Mouse (Mus musculus): ENCODE data around the gene Hoxd3. TPM values are rescaled to one million over a fixed set of nuclear protein-coding genes. Genes with fewer than 3 reads are reported as not detected.

The Hoxd3 gene
- polyA plus RNA-seq, 1 experiment from 2014 or later, result 1.5 TPM

- H3K4me3 ChIP-seq (replicated peaks), result peak overlapping the region; percentile 58
These were observed 23.8 kb upstream of the Hoxd3 start for GRCm38 (mm10) chr2:74687698-74688555.

DNA sequence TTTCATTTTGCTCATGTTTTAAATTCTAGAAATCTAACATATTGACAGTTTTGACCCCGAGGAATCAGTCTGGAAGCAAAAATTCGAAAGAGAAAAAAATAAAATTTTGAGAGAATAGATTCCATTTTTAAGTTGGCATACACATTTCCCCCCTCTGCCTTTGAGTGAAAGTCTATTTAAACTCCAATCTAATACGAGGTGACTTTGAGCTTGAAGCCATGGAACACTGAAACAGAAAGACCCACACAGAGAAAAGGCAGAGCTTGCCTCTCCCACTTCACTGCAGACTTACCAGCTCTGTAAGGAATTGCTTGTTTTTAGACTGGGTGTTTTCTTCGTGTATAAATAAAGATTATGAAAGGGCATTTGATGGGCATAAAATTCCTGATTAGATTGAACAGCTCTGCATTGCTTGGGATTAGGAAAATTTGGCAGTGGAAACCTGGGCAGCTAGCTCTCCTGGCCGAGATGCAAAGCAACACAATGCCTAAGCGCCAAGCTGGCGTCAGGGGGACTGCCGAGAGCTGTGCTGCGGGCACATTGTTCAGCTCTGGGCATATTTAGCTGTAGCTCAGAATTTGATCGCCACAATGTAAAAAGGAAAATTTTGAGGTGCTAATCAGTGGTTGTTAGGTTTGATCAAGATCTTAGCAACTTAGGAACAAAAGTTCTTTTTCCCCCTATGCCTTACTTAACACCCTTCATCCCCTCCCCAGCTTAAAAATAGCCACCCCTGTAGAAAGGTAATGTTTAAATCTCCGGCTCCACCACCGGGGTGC, 22.7 kb upstream of the Hoxd3 start:
- no peak for ATAC-seq (ENCODE audit: insufficient number of reproducible peaks, insufficient read depth, low FRiP score, low TSS enrichment, low read depth)
- WGBS, result 3% methylated on average over 12 of the region's 12 CpGs
- peaks cover 39% of the 10 kb centered on the region for H3K4me1 ChIP-seq (replicated peaks)
- H3K9me3 ChIP-seq, result no peaks in the 10 kb centered on the region
- peak overlapping the region; percentile 92 for H3K4me2 ChIP-seq
- H3K27me3 ChIP-seq, result peaks cover 40% of the 10 kb centered on the region; the same call in 1 of the 2 replicates
- peak overlapping the region; percentile 96 for H3K9ac ChIP-seq (replicated peaks)
- H3K4me3 ChIP-seq (replicated peaks), result peak overlapping the region; percentile 58
- H3K27ac ChIP-seq, result peak overlapping the region; percentile 92
- H3K36me3 ChIP-seq, result peaks cover 23% of the 10 kb centered on the region; the same call in 1 of the 2 replicates

More at GRCm38 (mm10) chr2:74687698-74688555, 23.8 kb upstream of the Hoxd3 start:
- no peak for ATAC-seq (ENCODE audit: insufficient number of reproducible peaks, insufficient read depth, low FRiP score, low TSS enrichment, low read depth)
- Histone ChIP-seq H3K27ac (peak overlapping the region; percentile 92), H3K9me3 (no peaks in the 10 kb centered on the region), H3K4me2 (peak overlapping the region; percentile 92), H3K9ac (replicated peaks) (peak overlapping the region; percentile 96), H3K4me1 (replicated peaks) (peaks cover 39% of the 10 kb centered on the region), H3K27me3 (peaks cover 45% of the 10 kb centered on the region), H3K36me3 (peaks cover 21% of the 10 kb centered on the region; the same call in 1 of the 2 replicates)
- 2% methylated on average over 31 of the region's 31 CpGs for WGBS

GRCm38 (mm10) chr2:74689574-74690337, 22.0 kb upstream of the Hoxd3 start:
- H3K9me3 ChIP-seq, result no peaks in the 10 kb centered on the region
- H3K4me3 ChIP-seq (replicated peaks), result peak overlapping the region; percentile 58
- no peak for ATAC-seq (ENCODE audit: insufficient number of reproducible peaks, insufficient read depth, low FRiP score, low TSS enrichment, low read depth)
- H3K27ac ChIP-seq, result peak overlapping the region; percentile 92
- 1% methylated on average over 24 of the region's 24 CpGs for WGBS
- H3K9ac ChIP-seq (replicated peaks), result peak overlapping the region; percentile 96
- peaks cover 39% of the 10 kb centered on the region; the same call in 1 of the 2 replicates for H3K27me3 ChIP-seq
- H3K36me3 ChIP-seq, result peaks cover 21% of the 10 kb centered on the region; the same call in 1 of the 2 replicates
- H3K4me1 ChIP-seq (replicated peaks), result peaks cover 39% of the 10 kb centered on the region
- peak overlapping the region; percentile 92 for H3K4me2 ChIP-seq

- Histone ChIP-seq H3K9me3 (no peaks in the 10 kb centered on the region), H3K4me2 (peak overlapping the region; percentile 92), H3K4me3 (replicated peaks) (peak overlapping the region; percentile 66), H3K9ac (replicated peaks) (peak overlapping the region; percentile 96), H3K27ac (peak overlapping the region; percentile 92), H3K27me3 (peaks cover 41% of the 10 kb centered on the region), H3K4me1 (replicated peaks) (peaks cover 45% of the 10 kb centered on the region), H3K36me3 (peaks cover 26% of the 10 kb centered on the region)
- WGBS, result 5% methylated on average over 8 of the region's 8 CpGs
- ATAC-seq (ENCODE audit: insufficient number of reproducible peaks, insufficient read depth, low FRiP score, low TSS enrichment, low read depth), result no peak
These were observed 21.4 kb upstream of the Hoxd3 start for GRCm38 (mm10) chr2:74690338-74690716.

- Histone ChIP-seq H3K9me3 (no peaks in the 10 kb centered on the region), H3K4me2 (peak within 1 kb of the TSS; percentile 92), H3K27ac (peak within 1 kb of the TSS; percentile 96), H3K4me3 (replicated peaks) (peak within 1 kb of the TSS; percentile 66), H3K36me3 (peaks cover 32% of the 10 kb centered on the region), H3K9ac (replicated peaks) (peak within 1 kb of the TSS; percentile 93), H3K27me3 (peaks cover 50% of the 10 kb centered on the region), H3K4me1 (replicated peaks) (peaks cover 54% of the 10 kb centered on the region)
- WGBS, result under 1% methylated on average over 56 of the region's 56 CpGs
- peak; percentile 74 for ATAC-seq (ENCODE audit: insufficient number of reproducible peaks, insufficient read depth, low FRiP score, low TSS enrichment, low read depth)
These were observed 20.4 kb upstream of the Hoxd3 start, which contains the start of gene Hoxd10 for GRCm38 (mm10) chr2:74691022-74691951. Gene Hoxd10, plus strand, starts transcription at chr2:74691924.

- peak overlapping the region; percentile 96 for H3K27ac ChIP-seq
- H3K9ac ChIP-seq (replicated peaks), result peak overlapping the region; percentile 93
- H3K4me2 ChIP-seq, result peak overlapping the region; percentile 92
- no peaks in the 10 kb centered on the region for H3K9me3 ChIP-seq
- peaks cover 58% of the 10 kb centered on the region for H3K4me1 ChIP-seq (replicated peaks)
- ATAC-seq (ENCODE audit: insufficient number of reproducible peaks, insufficient read depth, low FRiP score, low TSS enrichment, low read depth), result no peak
- H3K36me3 ChIP-seq, result peaks cover 31% of the 10 kb centered on the region
- whole genome bisulfite sequencing, result 2% methylated on average over 35 of the region's 35 CpGs
- peak overlapping the region; percentile 66 for H3K4me3 ChIP-seq (replicated peaks)
- peaks cover 57% of the 10 kb centered on the region for H3K27me3 ChIP-seq
These were observed 19.5 kb upstream of the Hoxd3 start for GRCm38 (mm10) chr2:74691995-74692807.

GRCm38 (mm10) chr2:74692808-74693431, 18.8 kb upstream of the Hoxd3 start:
- H3K9ac ChIP-seq (replicated peaks), result peak overlapping the region; percentile 93
- peaks cover 60% of the 10 kb centered on the region for H3K4me1 ChIP-seq (replicated peaks)
- no peaks in the 10 kb centered on the region for H3K9me3 ChIP-seq
- 2% methylated on average over 20 of the region's 20 CpGs for WGBS
- peaks cover 53% of the 10 kb centered on the region for H3K27me3 ChIP-seq
- H3K4me2 ChIP-seq, result peak overlapping the region; percentile 92
- peak overlapping the region; percentile 96 for H3K27ac ChIP-seq
- ATAC-seq (ENCODE audit: insufficient number of reproducible peaks, insufficient read depth, low FRiP score, low TSS enrichment, low read depth), result no peak
- peak overlapping the region; percentile 66 for H3K4me3 ChIP-seq (replicated peaks)
- peaks cover 24% of the 10 kb centered on the region for H3K36me3 ChIP-seq

GRCm38 (mm10) chr2:74693432-74693827, 18.3 kb upstream of the Hoxd3 start:
- H3K27ac ChIP-seq, result peak overlapping the region; percentile 96
- H3K27me3 ChIP-seq, result peaks cover 51% of the 10 kb centered on the region
- H3K4me3 ChIP-seq (replicated peaks), result peak overlapping the region; percentile 66
- peak overlapping the region; percentile 92 for H3K4me2 ChIP-seq
- ATAC-seq (ENCODE audit: insufficient number of reproducible peaks, insufficient read depth, low FRiP score, low TSS enrichment, low read depth), result no peak
- H3K4me1 ChIP-seq (replicated peaks), result peaks cover 63% of the 10 kb centered on the region
- peaks cover 22% of the 10 kb centered on the region for H3K36me3 ChIP-seq
- 8% methylated on average over 4 of the region's 4 CpGs for WGBS
- no peaks in the 10 kb centered on the region for H3K9me3 ChIP-seq
- H3K9ac ChIP-seq (replicated peaks), result peak overlapping the region; percentile 93

DNA sequence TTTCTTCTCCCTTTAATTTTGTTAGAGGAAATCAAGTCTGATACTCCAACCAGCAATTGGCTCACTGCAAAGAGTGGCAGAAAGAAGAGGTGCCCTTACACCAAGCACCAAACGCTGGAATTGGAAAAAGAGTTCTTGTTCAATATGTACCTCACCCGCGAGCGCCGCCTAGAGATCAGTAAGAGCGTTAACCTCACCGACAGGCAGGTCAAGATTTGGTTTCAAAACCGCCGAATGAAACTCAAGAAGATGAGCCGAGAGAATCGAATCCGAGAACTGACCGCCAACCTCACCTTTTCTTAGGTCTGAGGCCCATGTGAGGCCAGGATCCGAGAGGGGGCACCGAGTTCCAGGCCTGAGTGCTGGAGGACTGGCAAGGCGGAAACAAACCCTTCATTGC, 17.7 kb upstream of the Hoxd3 start:
- H3K4me2 ChIP-seq, result peak overlapping the region; percentile 92
- H3K4me3 ChIP-seq (replicated peaks), result peak overlapping the region; percentile 66
- peak overlapping the region; percentile 93 for H3K9ac ChIP-seq (replicated peaks)
- no peaks in the 10 kb centered on the region for H3K9me3 ChIP-seq
- WGBS, result 4% methylated on average over 16 of the region's 16 CpGs
- no peak for ATAC-seq (ENCODE audit: insufficient number of reproducible peaks, insufficient read depth, low FRiP score, low TSS enrichment, low read depth)
- peaks cover 49% of the 10 kb centered on the region for H3K27me3 ChIP-seq
- peaks cover 68% of the 10 kb centered on the region for H3K4me1 ChIP-seq (replicated peaks)
- H3K27ac ChIP-seq, result peak overlapping the region; percentile 96
- H3K36me3 ChIP-seq, result peaks cover 22% of the 10 kb centered on the region

Data from limb, embryonic 12.5 days (tissue).